Mouse (Mus musculus): ENCODE data around the gene Dnajb12.

The Dnajb12 gene

GRCm38 (mm10) chr10:59948363-59949254 lies 69.3 kb downstream of the Dnajb12 start:
- DNase-seq (ENCODE audit: extremely low read depth, low read depth): no peak
